Mouse (Mus musculus): Measurements from ENCODE around the gene Mybpc2. TPM values are rescaled to one million over a fixed set of nuclear protein-coding genes. Genes with fewer than 3 reads are reported as not detected.

Mybpc2 gene
- polyA plus RNA-seq, 1 experiment, result 4.7 TPM

GRCm38 (mm10) chr7:44495992-44496770 lies 28.3 kb downstream of the Mybpc2 start, which contains the start of the genes Emc10 and Fam71e1:
TSS of gene Emc10 (minus strand) at chr7:44496529.
TSS of gene Fam71e1 (plus strand) at chr7:44496581.
- TF ChIP-seq POLR2AphosphoS2 (IDR thresholded peaks at IDR 0.05; ENCODE audit: insufficient read length, low read depth), result peak; percentile 59
- peak; percentile 60 for TF ChIP-seq POLR2A (IDR thresholded peaks at IDR 0.05; ENCODE audit: insufficient read length, low read depth)
- TF ChIP-seq TCF3 (IDR thresholded peaks at IDR 0.05; ENCODE audit: insufficient read length, low read depth), result no peak
- TF ChIP-seq MYOD1 (IDR thresholded peaks at IDR 0.05; ENCODE audit: control insufficient read depth in 1 of 3, insufficient read length in 2 of 3, low read depth in 2 of 3), result no peak
- H3K27me3 ChIP-seq (ENCODE audit: control insufficient read depth, insufficient read depth, insufficient read length), result no peaks in the 10 kb centered on the region
- no peaks in the 10 kb centered on the region for H3K36me3 ChIP-seq (ENCODE audit: control insufficient read depth, insufficient read depth)
- H3ac ChIP-seq (ENCODE audit: control insufficient read depth, insufficient read length), result peak within 1 kb of the TSS; percentile 47
- H3K79me2 ChIP-seq (ENCODE audit: control insufficient read depth, insufficient read depth), result peaks cover 11% of the 10 kb centered on the region
- peak within 1 kb of the TSS; percentile 53 for H3K4me3 ChIP-seq
- H3K4me2 ChIP-seq (ENCODE audit: low read depth), result peak within 1 kb of the TSS; percentile 90

GRCm38 (mm10) chr7:44495086-44495485 lies 29.4 kb downstream of the Mybpc2 start:
- no peak for TF ChIP-seq POLR2A (IDR thresholded peaks at IDR 0.05; ENCODE audit: insufficient read length, low read depth)
- TF ChIP-seq MYOD1 (IDR thresholded peaks at IDR 0.05; ENCODE audit: control insufficient read depth in 1 of 3, insufficient read length in 2 of 3, low read depth in 2 of 3), result no peak
- TF ChIP-seq REST (IDR thresholded peaks at IDR 0.05; ENCODE audit: insufficient read depth, insufficient read length), result no peak
- no peak for TF ChIP-seq SRF (IDR thresholded peaks at IDR 0.05; ENCODE audit: control insufficient read depth, insufficient read length, low read depth)
- no peak for TF ChIP-seq CEBPB (IDR thresholded peaks at IDR 0.05; ENCODE audit: insufficient read depth, poor library complexity, severe bottlenecking)
- TF ChIP-seq POLR2AphosphoS2 (IDR thresholded peaks at IDR 0.05; ENCODE audit: insufficient read length, low read depth), result no peak
- no peak for TF ChIP-seq TCF12 (IDR thresholded peaks at IDR 0.05; ENCODE audit: insufficient read depth, poor library complexity, severe bottlenecking)
- TF ChIP-seq TCF3 (IDR thresholded peaks at IDR 0.05; ENCODE audit: insufficient read length, low read depth), result no peak
- no peak for TF ChIP-seq MYOG (IDR thresholded peaks at IDR 0.05; ENCODE audit: control insufficient read depth in 1 of 3, insufficient read depth in 1 of 3, insufficient read length in 2 of 3, low read depth in 2 of 3)
- TF ChIP-seq MAX (IDR thresholded peaks at IDR 0.05; ENCODE audit: low read depth), result no peak
- no peak for TF ChIP-seq USF1 (IDR thresholded peaks at IDR 0.05; ENCODE audit: low read depth)
- no peak for TF ChIP-seq E2F4 (IDR thresholded peaks at IDR 0.05; ENCODE audit: insufficient read depth)
- Histone ChIP-seq H3K4me3 (peak overlapping the region; percentile 53), H3K79me2 (ENCODE audit: control insufficient read depth, insufficient read depth) (peaks cover 11% of the 10 kb centered on the region), H3ac (ENCODE audit: control insufficient read depth, insufficient read length) (no peak overlapping the region), H3K4me2 (ENCODE audit: low read depth) (peak overlapping the region; percentile 90), H3K36me3 (ENCODE audit: control insufficient read depth, insufficient read depth) (no peaks in the 10 kb centered on the region), H3K27me3 (ENCODE audit: control insufficient read depth, insufficient read depth, insufficient read length) (no peaks in the 10 kb centered on the region)

- no peak overlapping the region for H3K4me3 ChIP-seq
- H3ac ChIP-seq (ENCODE audit: control insufficient read depth, insufficient read length), result no peak overlapping the region
- H3K27me3 ChIP-seq (ENCODE audit: control insufficient read depth, insufficient read depth, insufficient read length), result no peaks in the 10 kb centered on the region
- H3K79me2 ChIP-seq (ENCODE audit: control insufficient read depth, insufficient read depth), result peaks cover 11% of the 10 kb centered on the region
- TF ChIP-seq POLR2AphosphoS2 (IDR thresholded peaks at IDR 0.05; ENCODE audit: insufficient read length, low read depth) (no peak), POLR2A (IDR thresholded peaks at IDR 0.05; ENCODE audit: insufficient read length, low read depth) (no peak), MAX (IDR thresholded peaks at IDR 0.05; ENCODE audit: low read depth) (no peak), TCF3 (IDR thresholded peaks at IDR 0.05; ENCODE audit: insufficient read length, low read depth) (no peak), TCF12 (IDR thresholded peaks at IDR 0.05; ENCODE audit: insufficient read depth, poor library complexity, severe bottlenecking) (no peak), USF1 (IDR thresholded peaks at IDR 0.05; ENCODE audit: low read depth) (no peak), CEBPB (IDR thresholded peaks at IDR 0.05; ENCODE audit: insufficient read depth, poor library complexity, severe bottlenecking) (no peak)
- no peak overlapping the region for H3K4me2 ChIP-seq (ENCODE audit: low read depth)
- H3K36me3 ChIP-seq (ENCODE audit: control insufficient read depth, insufficient read depth), result no peaks in the 10 kb centered on the region
These were observed 29.8 kb downstream of the Mybpc2 start for GRCm38 (mm10) chr7:44494681-44495080.

GRCm38 (mm10) chr7:44492166-44492826 lies 32.2 kb downstream of the Mybpc2 start:
- peaks cover 11% of the 10 kb centered on the region for H3K79me2 ChIP-seq (ENCODE audit: control insufficient read depth, insufficient read depth)
- no peaks in the 10 kb centered on the region for H3K27me3 ChIP-seq (ENCODE audit: control insufficient read depth, insufficient read depth, insufficient read length)
- no peak overlapping the region for H3K4me3 ChIP-seq
- H3ac ChIP-seq (ENCODE audit: control insufficient read depth, insufficient read length), result no peak overlapping the region
- no peaks in the 10 kb centered on the region for H3K36me3 ChIP-seq (ENCODE audit: control insufficient read depth, insufficient read depth)
- no peak overlapping the region for H3K4me2 ChIP-seq (ENCODE audit: low read depth)
- TF ChIP-seq MAX (IDR thresholded peaks at IDR 0.05; ENCODE audit: low read depth), result no peak
- no peak for TF ChIP-seq TCF3 (IDR thresholded peaks at IDR 0.05; ENCODE audit: insufficient read length, low read depth)
- no peak for TF ChIP-seq MYOD1 (IDR thresholded peaks at IDR 0.05; ENCODE audit: control insufficient read depth in 1 of 3, insufficient read length in 2 of 3, low read depth in 2 of 3)
- no peak for TF ChIP-seq TCF12 (IDR thresholded peaks at IDR 0.05; ENCODE audit: insufficient read depth, poor library complexity, severe bottlenecking)
- TF ChIP-seq CEBPB (IDR thresholded peaks at IDR 0.05; ENCODE audit: insufficient read depth, poor library complexity, severe bottlenecking), result no peak
- no peak for TF ChIP-seq POLR2AphosphoS2 (IDR thresholded peaks at IDR 0.05; ENCODE audit: insufficient read length, low read depth)
- no peak for TF ChIP-seq MYOG (IDR thresholded peaks at IDR 0.05; ENCODE audit: control insufficient read depth in 1 of 3, insufficient read depth in 1 of 3, insufficient read length in 2 of 3, low read depth in 2 of 3)
- TF ChIP-seq REST (IDR thresholded peaks at IDR 0.05; ENCODE audit: insufficient read depth, insufficient read length), result no peak
- no peak for TF ChIP-seq POLR2A (IDR thresholded peaks at IDR 0.05; ENCODE audit: insufficient read length, low read depth)
